Mouse (Mus musculus) olfactory bulb, adult 2 months (tissue): Measurements from ENCODE around the gene Dnajc9.

ENCODE experiments used
- CTCF ChIP-seq: fragments of 200-500 bp; IDR thresholded peaks from 2 replicates; pipeline ENCODE4 v1.5.1; 2012; ENCODE audit warnings: low read depth, mild to moderate bottlenecking, low read length, moderate library complexity; ENCODE audit not compliant: insufficient read depth
- POLR2A ChIP-seq: fragments of 200-500 bp; IDR thresholded peaks from 2 replicates; pipeline ENCODE4 v1.6.1; 2012; ENCODE audit warnings: mild to moderate bottlenecking, low read depth, low read length, moderate library complexity; ENCODE audit not compliant: insufficient read depth

- TF ChIP-seq POLR2A (no peak), CTCF (no peak)
Observed at GRCm38 (mm10) chr14:20432420-20432819, 43.7 kb upstream of the Dnajc9 start.
